Mouse (Mus musculus) heart, embryonic 16.5 days (tissue): ENCODE data around the gene Fmnl3. TPM values are rescaled to one million over a fixed set of nuclear protein-coding genes. Genes with fewer than 3 reads are reported as not detected.
"Not testable (repeated sequence)": the region's sequence is repeated elsewhere in the genome, so short reads cannot be mapped to it uniquely, and the experiment has no call there.

ENCODE experiments used
- ATAC-seq: fragments of 200-750 bp; cut with Nextera tagmentation; replicated peaks from 2 replicates; pipeline ENCODE4 v1.8.0; 2017; ENCODE audit warnings: moderate number of reproducible peaks; ENCODE audit not compliant: insufficient read depth, low FRiP score; ENCODE audit errors: extremely low read depth
- H3K27ac ChIP-seq: fragments of 300-500 bp; sonication (generic); 2 replicates; pipeline ENCODE4 v1.5.1; 2014; ENCODE audit warnings: mild to moderate bottlenecking, low read length, control low read depth, moderate library complexity
- H3K27me3 ChIP-seq: fragments of 300-500 bp; sonication (generic); 2 replicates; pipeline ENCODE4 v1.6.1; 2014; ENCODE audit warnings: low read length, mixed read lengths; ENCODE audit not compliant: control insufficient read depth, insufficient read depth
- H3K36me3 ChIP-seq: fragments of 300-500 bp; sonication (generic); 2 replicates; pipeline ENCODE4 v1.6.1; 2014; ENCODE audit not compliant: control insufficient read depth, insufficient read depth
- H3K4me1 ChIP-seq: fragments of 300-500 bp; sonication (generic); 2 replicates; pipeline ENCODE4 v1.6.1; 2014; ENCODE audit warnings: low read length, mixed read lengths; ENCODE audit not compliant: control insufficient read depth, insufficient read depth
- H3K4me2 ChIP-seq: fragments of 300-500 bp; sonication (generic); 2 replicates; pipeline ENCODE4 v1.6.1; 2014; ENCODE audit warnings: low read depth, mild to moderate bottlenecking, control low read depth, low read length
- H3K4me3 ChIP-seq: fragments of 300-500 bp; sonication (generic); 2 replicates; pipeline ENCODE4 v1.5.1; 2014; ENCODE audit warnings: mild to moderate bottlenecking, control low read depth, low read length
- H3K9ac ChIP-seq: fragments of 300-500 bp; sonication (generic); 2 replicates; pipeline ENCODE4 v1.6.1; 2014; ENCODE audit warnings: low read length, control low read depth
- H3K9me3 ChIP-seq: fragments of 300-500 bp; sonication (generic); replicated peaks from 2 replicates; pipeline ENCODE4 v1.6.1; 2016; ENCODE audit warnings: low read length; ENCODE audit not compliant: control insufficient read depth
- WGBS: fragments of 180-500 bp; shearing (Covaris S2); extraction: QIAGEN DNeasy Blood & Tissue Kit; methylation state at CpG from one replicate; pipeline ENCODE4 v1.1.7; 2014; 5-methylcytosine and 5-hydroxymethylcytosine counted together
- polyA plus RNA-seq: library from polyadenylated mRNA; unstranded; fragments of >200 nt; fragmentation: Nextera tagmentation; extraction: Ambion mirVana; gene quantifications from 2 replicates; pipeline ENCODE4 v1.2.1, GENCODE M21; 2015

Fmnl3 gene
- polyA plus RNA-seq, 1 experiment from 2014 or later = 13.0 TPM

- 75% methylated on average over 6 of the region's 6 CpGs for WGBS
- Histone ChIP-seq H3K27ac (peak overlapping the region; percentile 74), H3K36me3 (no peaks in the 10 kb centered on the region), H3K27me3 (no peaks in the 10 kb centered on the region), H3K4me2 (peak overlapping the region; percentile 91), H3K9ac (peak overlapping the region; percentile 71), H3K9me3 (no peaks in the 10 kb centered on the region), H3K4me1 (peaks cover 38% of the 10 kb centered on the region), H3K4me3 (peak overlapping the region; percentile 96)
- ATAC-seq = no peak
Observed at GRCm38 (mm10) chr15:99391975-99392374, 21.7 kb upstream of the Fmnl3 start.

GRCm38 (mm10) chr15:99390472-99391401 lies 20.5 kb upstream of the Fmnl3 start:
- Histone ChIP-seq H3K9ac (no peak overlapping the region), H3K27ac (no peak overlapping the region), H3K36me3 (no peaks in the 10 kb centered on the region), H3K4me2 (no peak overlapping the region), H3K4me1 (peaks cover 26% of the 10 kb centered on the region), H3K9me3 (no peaks in the 10 kb centered on the region), H3K4me3 (no peak overlapping the region), H3K27me3 (no peaks in the 10 kb centered on the region)
- no peak for ATAC-seq
- WGBS = 35% methylated on average over 7 of the region's 7 CpGs

GRCm38 (mm10) chr15:99387976-99388375 lies 17.7 kb upstream of the Fmnl3 start:
- Histone ChIP-seq H3K9me3 (no peaks in the 10 kb centered on the region), H3K36me3 (no peaks in the 10 kb centered on the region), H3K4me3 (no peak overlapping the region), H3K27me3 (no peaks in the 10 kb centered on the region), H3K4me2 (no peak overlapping the region), H3K27ac (no peak overlapping the region), H3K4me1 (peaks cover 9% of the 10 kb centered on the region; the same call in 1 of the 2 replicates), H3K9ac (no peak overlapping the region)
- WGBS = 64% methylated on average over 4 of the region's 4 CpGs
- ATAC-seq = no peak

- ATAC-seq = no peak
- no peak overlapping the region for H3K27ac ChIP-seq
- no peak overlapping the region for H3K9ac ChIP-seq
- H3K36me3 ChIP-seq = no peaks in the 10 kb centered on the region
- H3K4me1 ChIP-seq = 0 out of 2 replicates have a peak, but pooled peaks cover 2% of the 10 kb centered on the region
- H3K4me2 ChIP-seq = no peak overlapping the region
- no peaks in the 10 kb centered on the region for H3K27me3 ChIP-seq
- no peak overlapping the region for H3K4me3 ChIP-seq
- no peaks in the 10 kb centered on the region for H3K9me3 ChIP-seq
- WGBS = 78% methylated on average over 3 of the region's 3 CpGs
Observed at GRCm38 (mm10) chr15:99386796-99387195, 16.5 kb upstream of the Fmnl3 start.

GRCm38 (mm10) chr15:99386110-99386509 lies 15.8 kb upstream of the Fmnl3 start:
- 66% methylated on average over 3 of the region's 3 CpGs for WGBS
- H3K4me1 ChIP-seq, H3K36me3 ChIP-seq, H3K4me3 ChIP-seq, ATAC-seq, H3K9me3 ChIP-seq, H3K27me3 ChIP-seq, H3K4me2 ChIP-seq, H3K9ac ChIP-seq, H3K27ac ChIP-seq: not testable (repeated sequence)

GRCm38 (mm10) chr15:99384071-99384470 lies 13.8 kb upstream of the Fmnl3 start:
- 0 out of 2 replicates have a peak, but pooled peaks cover 2% of the 10 kb centered on the region for H3K4me1 ChIP-seq
- H3K27me3 ChIP-seq = no peaks in the 10 kb centered on the region
- no peak for ATAC-seq
- no peak overlapping the region for H3K9ac ChIP-seq
- no peak overlapping the region for H3K4me3 ChIP-seq
- H3K4me2 ChIP-seq = no peak overlapping the region
- H3K9me3 ChIP-seq = no peaks in the 10 kb centered on the region
- peak overlapping the region; percentile 62 for H3K27ac ChIP-seq
- no peaks in the 10 kb centered on the region for H3K36me3 ChIP-seq
- 53% methylated on average over 6 of the region's 6 CpGs for WGBS

- 0 out of 2 replicates have a peak, but pooled peaks cover 2% of the 10 kb centered on the region for H3K4me1 ChIP-seq
- ATAC-seq = no peak
- no peak overlapping the region for H3K4me2 ChIP-seq
- H3K27ac ChIP-seq = no peak overlapping the region
- H3K27me3 ChIP-seq = no peaks in the 10 kb centered on the region
- H3K9me3 ChIP-seq = peaks cover 7% of the 10 kb centered on the region
- no peaks in the 10 kb centered on the region for H3K36me3 ChIP-seq
- no peak overlapping the region for H3K9ac ChIP-seq
- no peak overlapping the region for H3K4me3 ChIP-seq
Observed at GRCm38 (mm10) chr15:99382893-99383292, 12.6 kb upstream of the Fmnl3 start.

- H3K4me3 ChIP-seq = no peak overlapping the region
- H3K36me3 ChIP-seq = no peaks in the 10 kb centered on the region
- no peak overlapping the region for H3K27ac ChIP-seq
- H3K27me3 ChIP-seq = no peaks in the 10 kb centered on the region
- ATAC-seq = no peak
- H3K9me3 ChIP-seq = peaks cover 7% of the 10 kb centered on the region
- no peaks in the 10 kb centered on the region for H3K4me1 ChIP-seq
- 78% methylated on average over 5 of the region's 5 CpGs for WGBS
- no peak overlapping the region for H3K4me2 ChIP-seq
- H3K9ac ChIP-seq = no peak overlapping the region
Observed at GRCm38 (mm10) chr15:99376240-99376639, 6.0 kb upstream of the Fmnl3 start.

- H3K4me2 ChIP-seq = no peak overlapping the region
- H3K9ac ChIP-seq = no peak overlapping the region
- H3K36me3 ChIP-seq = no peaks in the 10 kb centered on the region
- peaks cover 7% of the 10 kb centered on the region for H3K9me3 ChIP-seq
- no peak overlapping the region for H3K4me3 ChIP-seq
- no peak for ATAC-seq
- peaks cover 1% of the 10 kb centered on the region for H3K4me1 ChIP-seq
- no peak overlapping the region for H3K27ac ChIP-seq
- no peaks in the 10 kb centered on the region for H3K27me3 ChIP-seq
- 93% methylated on average over 3 of the region's 3 CpGs for WGBS
Observed at GRCm38 (mm10) chr15:99375581-99375980, 5.3 kb upstream of the Fmnl3 start.
